Mouse (Mus musculus) myocyte (in vitro differentiated cells): Measurements from ENCODE around the gene Wdr20. TPM values are rescaled to one million over a fixed set of nuclear protein-coding genes. Genes with fewer than 3 reads are reported as not detected.
"Not testable (repeated sequence)": the region's sequence is repeated elsewhere in the genome, so short reads cannot be mapped to it uniquely, and the experiment has no call there.

Experiments
- H3K27me3 ChIP-seq: one replicate; pipeline ENCODE4 v1.6.1; 2011; ENCODE audit not compliant: control insufficient read depth, insufficient read depth, insufficient read length
- H3K36me3 ChIP-seq: one replicate; pipeline ENCODE4 v1.6.1; 2011; ENCODE audit not compliant: control insufficient read depth, insufficient read depth
- H3K4me2 ChIP-seq: one replicate; pipeline ENCODE4 v1.6.1; 2011; ENCODE audit warnings: low read depth, control low read depth
- H3K4me3 ChIP-seq: one replicate; pipeline ENCODE4 v1.5.1; 2011; ENCODE audit warnings: mild to moderate bottlenecking, control low read depth, moderate library complexity
- H3K79me2 ChIP-seq: one replicate; pipeline ENCODE4 v1.6.1; 2011; ENCODE audit not compliant: control insufficient read depth, insufficient read depth
- H3ac ChIP-seq: one replicate; pipeline ENCODE4 v1.6.1; 2011; ENCODE audit not compliant: control insufficient read depth, insufficient read length
- CEBPB ChIP-seq: IDR thresholded peaks from 2 replicates; pipeline ENCODE4 v1.6.1; 2011; ENCODE audit warnings: mild to moderate bottlenecking, moderate library complexity; ENCODE audit not compliant: poor library complexity, insufficient read depth, severe bottlenecking
- E2F4 ChIP-seq: IDR thresholded peaks from one replicate; pipeline ENCODE4 v1.6.1; 2011; ENCODE audit warnings: mild to moderate bottlenecking, control low read depth, moderate library complexity; ENCODE audit not compliant: insufficient read depth
- MAX ChIP-seq: IDR thresholded peaks from one replicate; pipeline ENCODE4 v1.6.1; 2011; ENCODE audit warnings: low read depth, mild to moderate bottlenecking, control low read depth
- MYOD1 ChIP-seq, 3 experiments: IDR thresholded peaks; one replicate each; pipeline ENCODE4 v1.6.1; 2011; ENCODE audit warnings: control low read depth in 2 of 3, low read depth in 2 of 3, mild to moderate bottlenecking in 2 of 3, moderate library complexity in 1 of 3; ENCODE audit not compliant: insufficient read length in 2 of 3, control insufficient read depth in 1 of 3
- MYOG ChIP-seq, 3 experiments: IDR thresholded peaks; one replicate each; pipeline ENCODE4 v1.6.1; 2011; ENCODE audit warnings: control low read depth in 2 of 3, low read depth in 2 of 3, mild to moderate bottlenecking in 2 of 3; ENCODE audit not compliant: insufficient read length in 2 of 3, control insufficient read depth in 1 of 3, insufficient read depth in 1 of 3
- POLR2A ChIP-seq: IDR thresholded peaks from one replicate; pipeline ENCODE4 v1.6.1; 2011; ENCODE audit warnings: low read depth, mild to moderate bottlenecking, control low read depth, moderate library complexity; ENCODE audit not compliant: insufficient read length
- POLR2AphosphoS2 ChIP-seq: IDR thresholded peaks from one replicate; pipeline ENCODE4 v1.6.1; 2011; ENCODE audit warnings: low read depth, control low read depth; ENCODE audit not compliant: insufficient read length
- REST ChIP-seq: IDR thresholded peaks from one replicate; pipeline ENCODE4 v1.6.1; 2011; ENCODE audit warnings: mild to moderate bottlenecking, control low read depth, moderate library complexity; ENCODE audit not compliant: insufficient read depth, insufficient read length
- SRF ChIP-seq: IDR thresholded peaks from one replicate; pipeline ENCODE4 v1.6.1; 2011; ENCODE audit warnings: low read depth; ENCODE audit not compliant: control insufficient read depth, insufficient read length
- TCF12 ChIP-seq: IDR thresholded peaks from one replicate; pipeline ENCODE4 v1.6.1; 2011; ENCODE audit warnings: mild to moderate bottlenecking, control low read depth; ENCODE audit not compliant: poor library complexity, insufficient read depth, severe bottlenecking
- TCF3 ChIP-seq: IDR thresholded peaks from one replicate; pipeline ENCODE4 v1.6.1; 2011; ENCODE audit warnings: low read depth, control low read depth; ENCODE audit not compliant: insufficient read length
- USF1 ChIP-seq: IDR thresholded peaks from one replicate; pipeline ENCODE4 v1.6.1; 2011; ENCODE audit warnings: low read depth, mild to moderate bottlenecking, control low read depth, moderate library complexity
- polyA plus RNA-seq: library from polyadenylated mRNA; unstranded; fragments of >200 nt; fragmentation: generic; extraction: Trizol; gene quantifications from one replicate; pipeline ENCODE4 v1.2.1, GENCODE M21; 2012; ENCODE audit warnings: missing spikeins

The Wdr20 gene
- polyA plus RNA-seq, 1 experiment = 13.9 TPM

DNA sequence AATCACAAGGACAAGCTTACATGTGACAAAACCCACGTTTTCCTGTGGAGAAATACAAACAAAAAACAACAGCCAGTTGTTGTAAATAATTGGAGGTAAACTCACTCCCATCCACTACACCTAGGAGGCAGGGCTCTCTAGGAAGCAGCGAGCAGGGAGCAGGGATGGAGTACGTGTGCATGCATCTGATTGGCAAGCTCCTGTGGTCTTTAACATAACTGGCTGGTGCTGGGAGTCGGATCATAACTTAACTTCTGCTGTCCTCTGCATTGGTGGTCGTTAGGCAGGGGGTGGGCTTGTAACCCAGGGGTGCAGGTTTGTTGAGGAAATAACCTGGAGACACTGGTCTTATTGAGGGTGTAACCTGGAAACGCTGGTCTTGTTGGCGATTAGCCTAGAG is 34.1 kb upstream of the Wdr20 start:
- Histone ChIP-seq H3K27me3 (no peaks in the 10 kb centered on the region), H3K36me3 (no peaks in the 10 kb centered on the region), H3K4me3 (no peak overlapping the region), H3K4me2 (peak overlapping the region; percentile 63), H3ac (no peak overlapping the region), H3K79me2 (no peaks in the 10 kb centered on the region)
- TF ChIP-seq TCF3 (no peak), MAX (no peak), TCF12 (no peak), SRF (no peak), MYOG (IDR thresholded peaks at IDR 0.05; ENCODE audit: control insufficient read depth in 1 of 3, insufficient read depth in 1 of 3, insufficient read length in 2 of 3, low read depth in 2 of 3) (no peak)

DNA sequence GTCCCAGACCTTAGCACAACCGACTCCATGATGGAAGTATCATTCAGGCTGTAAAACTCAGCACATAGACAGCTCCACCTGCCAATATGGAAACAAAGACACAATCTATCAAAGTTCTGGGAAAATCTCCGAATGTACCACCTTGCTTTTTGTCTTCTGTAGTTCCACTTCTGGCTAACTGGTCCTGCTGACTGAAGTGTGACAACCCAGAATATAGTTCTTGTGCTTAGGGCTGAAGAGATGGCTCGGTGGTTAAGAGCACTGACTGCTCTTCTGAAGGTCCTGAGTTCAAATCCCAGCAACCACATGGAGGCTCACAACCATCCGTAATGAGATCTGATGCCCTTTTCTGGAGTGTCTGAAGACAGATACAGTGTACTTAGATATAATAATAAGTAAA is 32.3 kb upstream of the Wdr20 start:
- not testable (repeated sequence) for H3K36me3 ChIP-seq, H3K27me3 ChIP-seq, H3ac ChIP-seq, H3K4me2 ChIP-seq, H3K79me2 ChIP-seq, H3K4me3 ChIP-seq

DNA sequence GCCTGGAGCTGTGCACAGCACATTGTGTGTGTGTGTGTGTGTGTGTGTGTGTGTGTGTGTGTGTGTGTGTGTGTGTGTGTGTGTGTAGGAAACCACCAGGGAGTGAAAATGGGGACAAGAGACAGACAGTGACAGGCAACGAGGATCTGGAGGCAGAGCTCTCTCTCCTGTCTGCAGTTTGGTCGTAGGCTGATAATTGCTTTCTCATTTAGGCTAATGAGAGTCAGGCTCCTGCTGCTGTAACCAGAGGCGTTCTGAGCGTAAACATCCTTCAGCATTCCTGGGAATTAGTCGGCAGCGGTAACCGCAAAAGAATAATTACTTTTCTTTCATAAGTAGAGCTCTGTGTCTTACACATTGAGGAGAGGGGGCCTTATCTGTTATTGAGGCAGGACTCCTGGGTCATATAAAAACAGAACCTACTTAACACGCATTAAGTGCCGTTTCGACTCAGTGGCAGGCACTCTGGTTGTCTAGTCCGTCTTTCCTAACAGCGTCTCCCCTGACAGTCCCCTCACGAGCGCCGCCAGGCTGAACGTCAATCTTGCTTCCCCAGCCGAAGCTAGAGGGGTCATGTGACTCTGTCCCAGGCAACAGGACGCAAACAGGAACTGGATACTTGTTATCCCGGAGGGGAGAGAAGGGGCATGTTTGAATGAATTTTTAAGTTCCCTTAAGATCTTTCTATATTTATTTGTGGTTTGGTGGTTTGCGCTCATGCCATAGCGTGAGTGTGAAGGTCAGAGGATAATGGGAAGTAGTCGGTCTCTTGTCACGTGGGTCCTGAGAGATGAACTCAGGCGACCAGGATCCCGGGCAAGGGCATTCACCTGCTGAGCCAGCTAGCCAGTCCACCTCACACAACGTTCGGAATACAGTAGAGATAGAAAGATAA is 31.2 kb upstream of the Wdr20 start:
- TF ChIP-seq MYOG (IDR thresholded peaks at IDR 0.05; ENCODE audit: control insufficient read depth in 1 of 3, insufficient read depth in 1 of 3, insufficient read length in 2 of 3, low read depth in 2 of 3) = no peak
- no peak for TF ChIP-seq TCF12
- TF ChIP-seq POLR2AphosphoS2 = no peak
- TF ChIP-seq E2F4 = no peak
- peak; percentile 95 for TF ChIP-seq USF1
- peak; percentile 54 for TF ChIP-seq POLR2A
- no peak for TF ChIP-seq CEBPB
- Histone ChIP-seq H3K27me3 (no peaks in the 10 kb centered on the region), H3K79me2 (no peaks in the 10 kb centered on the region), H3K4me2 (peak overlapping the region; percentile 85), H3K36me3 (no peaks in the 10 kb centered on the region), H3K4me3 (peak overlapping the region; percentile 26), H3ac (no peak overlapping the region)

DNA sequence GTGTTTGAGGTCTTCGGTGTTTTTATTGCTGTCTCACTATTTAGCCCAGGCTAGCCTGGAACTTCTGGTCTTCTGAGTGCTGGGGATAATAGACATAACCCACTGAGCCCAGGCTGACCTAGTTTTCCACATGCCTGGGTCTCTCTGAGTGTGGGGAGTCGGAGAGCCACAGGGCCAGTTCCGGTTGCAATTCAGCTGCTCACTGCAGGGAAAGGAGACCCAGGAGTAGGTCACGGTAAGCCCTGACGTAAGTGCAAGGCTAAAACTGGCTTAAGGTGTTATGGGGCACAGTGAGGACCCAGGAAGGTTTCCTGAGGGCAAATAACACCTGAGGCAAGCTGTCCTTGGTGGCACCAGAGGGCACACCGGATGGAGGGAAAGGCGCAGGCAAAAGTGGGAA is 30.3 kb upstream of the Wdr20 start:
- TF ChIP-seq MAX = no peak
- no peak for TF ChIP-seq TCF12
- TF ChIP-seq POLR2A = no peak
- no peak for TF ChIP-seq SRF
- Histone ChIP-seq H3K4me2 (no peak overlapping the region), H3K4me3 (peak overlapping the region; percentile 26), H3K27me3 (no peaks in the 10 kb centered on the region), H3K79me2 (no peaks in the 10 kb centered on the region), H3K36me3 (no peaks in the 10 kb centered on the region), H3ac (no peak overlapping the region)

GRCm38 (mm10) chr12:110711270-110711669 is 26.5 kb upstream of the Wdr20 start:
- Histone ChIP-seq H3K79me2 (no peaks in the 10 kb centered on the region), H3K4me3 (no peak overlapping the region), H3K4me2 (no peak overlapping the region), H3ac (no peak overlapping the region), H3K27me3 (no peaks in the 10 kb centered on the region), H3K36me3 (no peaks in the 10 kb centered on the region)
- TF ChIP-seq MAX (no peak), MYOG (IDR thresholded peaks at IDR 0.05; ENCODE audit: control insufficient read depth in 1 of 3, insufficient read depth in 1 of 3, insufficient read length in 2 of 3, low read depth in 2 of 3) (no peak), POLR2AphosphoS2 (no peak), USF1 (no peak), POLR2A (no peak), E2F4 (no peak), SRF (no peak), REST (no peak), TCF3 (no peak), CEBPB (no peak)

GRCm38 (mm10) chr12:110713784-110714183 is 24.0 kb upstream of the Wdr20 start:
- TF ChIP-seq MYOD1 (IDR thresholded peaks at IDR 0.05; ENCODE audit: control insufficient read depth in 1 of 3, insufficient read length in 2 of 3, low read depth in 2 of 3) (no peak), TCF3 (no peak), E2F4 (no peak), USF1 (no peak), CEBPB (no peak), SRF (no peak), POLR2AphosphoS2 (no peak), MYOG (IDR thresholded peaks at IDR 0.05; ENCODE audit: control insufficient read depth in 1 of 3, insufficient read depth in 1 of 3, insufficient read length in 2 of 3, low read depth in 2 of 3) (no peak), REST (no peak), MAX (no peak), TCF12 (no peak), POLR2A (no peak)
- Histone ChIP-seq H3K36me3 (no peaks in the 10 kb centered on the region), H3K79me2 (no peaks in the 10 kb centered on the region), H3K4me3 (no peak overlapping the region), H3ac (no peak overlapping the region), H3K27me3 (no peaks in the 10 kb centered on the region), H3K4me2 (no peak overlapping the region)
